Mouse (Mus musculus): ENCODE data around the gene Miga2.

DNA sequence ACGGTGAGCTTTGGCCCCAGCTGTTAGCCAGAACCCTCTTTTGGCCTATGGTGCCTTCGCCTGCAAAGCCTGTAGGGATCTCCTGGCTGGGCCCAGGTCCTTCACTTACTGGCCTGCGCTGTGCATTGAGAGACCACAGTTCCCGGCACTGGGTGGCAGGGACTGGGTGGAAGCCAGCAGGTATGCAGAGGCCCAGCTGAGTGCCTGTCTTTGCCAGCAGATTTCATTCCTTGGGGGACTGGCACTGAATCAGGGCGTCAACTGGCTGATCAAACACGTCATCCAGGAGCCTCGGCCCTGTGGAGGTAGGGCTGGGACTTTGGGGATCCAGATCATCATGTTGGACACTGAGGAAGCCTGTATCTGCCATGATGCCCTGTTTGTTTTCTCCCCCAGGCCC, 31.7 kb downstream of the Miga2 start:
- no peak for TF ChIP-seq CTCF (IDR thresholded peaks at IDR 0.05; ENCODE audit: insufficient read depth, low read depth, low read length)
- no peak for TF ChIP-seq POLR2A (IDR thresholded peaks at IDR 0.05; ENCODE audit: insufficient read depth, low read depth, low read length)

Measured in olfactory bulb, adult 2 months (tissue).